Mouse (Mus musculus): ENCODE measurements around the gene Klk15.

- TF ChIP-seq CTCF (IDR thresholded peaks at IDR 0.05; ENCODE audit: low read depth, low read length), result no peak
- no peak for TF ChIP-seq POLR2A (IDR thresholded peaks at IDR 0.05; ENCODE audit: insufficient read depth, low read length)
- no peak for TF ChIP-seq EP300 (IDR thresholded peaks at IDR 0.05; ENCODE audit: insufficient read depth, low read depth, low read length)
Measured at GRCm38 (mm10) chr7:43944727-43945264, 11.3 kb downstream of the Klk15 start.
